Mouse (Mus musculus) lung, postnatal 0 days (tissue): ENCODE data around the gene Ociad2. TPM values are rescaled to one million over a fixed set of nuclear protein-coding genes. Genes with fewer than 3 reads are reported as not detected.

Experiments
- ATAC-seq: fragments of 200-750 bp; cut with Nextera tagmentation; 2 replicates; pipeline ENCODE4 v1.8.0; 2017; ENCODE audit warnings: moderate library complexity
- DNase-seq: peaks from one replicate; pipeline ENCODE4 v3.0.0-alpha.2; 2016; ENCODE audit warnings: low spot score
- H3K27ac ChIP-seq: fragments of 300-500 bp; sonication (generic); 2 replicates; pipeline ENCODE4 v1.5.1; 2014; ENCODE audit warnings: antibody characterized with exemption, mild to moderate bottlenecking, low read length, mixed read lengths
- H3K27me3 ChIP-seq: fragments of 300-500 bp; sonication (generic); replicated peaks from 2 replicates; pipeline ENCODE4 v1.6.1; 2014; ENCODE audit warnings: low read length, mixed read lengths; ENCODE audit not compliant: insufficient read depth
- H3K36me3 ChIP-seq: fragments of 300-500 bp; sonication (generic); 2 replicates; pipeline ENCODE4 v1.6.1; 2014; ENCODE audit warnings: low read length, mixed read lengths; ENCODE audit not compliant: insufficient read depth
- H3K4me1 ChIP-seq: fragments of 300-500 bp; sonication (generic); 2 replicates; pipeline ENCODE4 v1.6.1; 2014; ENCODE audit warnings: antibody characterized with exemption, low read depth, low read length, mixed read lengths; ENCODE audit not compliant: insufficient read depth
- H3K4me2 ChIP-seq: fragments of 300-500 bp; sonication (generic); replicated peaks from 2 replicates; pipeline ENCODE4 v1.6.1; 2014; ENCODE audit warnings: low read depth, mild to moderate bottlenecking, low read length, moderate library complexity, mixed read lengths
- H3K4me3 ChIP-seq: fragments of 300-500 bp; sonication (generic); 2 replicates; pipeline ENCODE4 v1.5.1; 2014; ENCODE audit warnings: low read depth, low read length
- H3K9ac ChIP-seq: fragments of 300-500 bp; sonication (generic); replicated peaks from 2 replicates; pipeline ENCODE4 v1.6.1; 2014; ENCODE audit warnings: low read depth, mild to moderate bottlenecking
- H3K9me3 ChIP-seq: fragments of 300-500 bp; sonication (generic); 2 replicates; pipeline ENCODE4 v1.6.1; 2016; ENCODE audit warnings: low read length, mixed read lengths
- CTCF ChIP-seq: IDR thresholded peaks from 2 replicates; pipeline ENCODE4 v1.5.1; 2016; ENCODE audit warnings: antibody characterized with exemption, mild to moderate bottlenecking
- EP300 ChIP-seq: IDR thresholded peaks from 2 replicates; pipeline ENCODE4 v1.6.1; 2016; ENCODE audit warnings: antibody characterized with exemption, mild to moderate bottlenecking, control low read depth
- WGBS: fragments of 180-500 bp; shearing (Covaris S2); extraction: QIAGEN DNeasy Blood & Tissue Kit; methylation state at CpG from one replicate; pipeline ENCODE4 v1.1.7; 2014; 5-methylcytosine and 5-hydroxymethylcytosine counted together
- polyA plus RNA-seq: library from polyadenylated mRNA; unstranded; fragments of >200 nt; fragmentation: Nextera tagmentation; extraction: Ambion mirVana; gene quantifications from 2 replicates; pipeline ENCODE4 v1.2.1, GENCODE M21; 2015

The Ociad2 gene
- polyA plus RNA-seq, 1 experiment from 2014 or later, result 47.2 TPM

DNA sequence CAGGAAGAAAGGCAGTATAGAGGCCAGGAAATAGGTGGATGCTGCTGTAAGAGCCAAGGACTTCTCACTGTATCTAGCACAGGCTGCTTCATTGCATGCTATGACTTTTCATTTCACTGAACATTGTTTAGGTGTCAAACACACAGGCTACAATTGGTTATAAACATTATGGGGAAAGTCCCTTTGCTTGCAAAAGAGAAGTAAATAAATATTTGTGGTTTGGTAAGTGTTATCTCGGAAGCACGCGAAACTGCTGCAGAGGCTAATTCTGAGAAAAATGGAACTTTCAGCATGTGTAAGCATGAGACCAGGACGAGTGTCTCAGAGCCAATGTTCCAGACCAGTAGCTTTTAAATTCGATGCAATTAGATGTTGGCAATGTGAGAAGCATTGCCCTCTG, 54.2 kb downstream of the Ociad2 start:
- WGBS, result 48% methylated on average over 5 of the region's 5 CpGs

DNA sequence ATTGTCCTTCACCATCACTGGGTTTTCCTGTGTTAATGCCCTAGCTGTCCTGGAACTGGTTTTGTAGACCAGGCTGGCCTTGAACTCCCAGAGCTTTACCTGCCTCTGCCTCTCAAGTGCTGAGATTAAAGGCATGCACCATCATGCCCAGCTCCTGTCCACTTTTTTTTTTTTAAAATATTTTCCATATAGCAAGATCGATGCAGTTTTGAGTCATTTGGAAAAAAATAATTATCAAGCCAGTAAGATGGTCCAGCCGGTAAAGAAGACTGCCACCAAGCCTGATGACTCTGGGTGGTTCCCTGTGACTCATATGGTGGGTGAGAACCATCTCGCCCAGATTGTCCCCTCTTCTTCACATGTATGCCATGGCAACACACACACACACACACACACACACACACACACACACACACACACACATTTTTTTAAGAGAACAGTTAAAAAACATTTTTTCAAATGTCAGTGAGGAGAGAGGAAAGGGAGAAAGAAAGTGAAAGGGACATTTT, 55.3 kb downstream of the Ociad2 start:
- ATAC-seq (no peak), DNase-seq (no peak)
- Histone ChIP-seq H3K36me3 (no peaks in the 10 kb centered on the region), H3K9me3 (no peaks in the 10 kb centered on the region), H3K9ac (no peak overlapping the region), H3K4me1 (no peaks in the 10 kb centered on the region; the same call in 1 of the 2 replicates), H3K4me3 (no peak overlapping the region), H3K4me2 (no peak overlapping the region), H3K27me3 (no peaks in the 10 kb centered on the region), H3K27ac (no peak overlapping the region)
- TF ChIP-seq EP300 (no peak), CTCF (no peak)
- WGBS, result 73% methylated on average over 3 of the region's 3 CpGs

More for the DNA sequence above, 54.2 kb downstream of the Ociad2 start:
- no peaks in the 10 kb centered on the region for H3K9me3 ChIP-seq
- no peak overlapping the region for H3K9ac ChIP-seq
- ATAC-seq (no peak), DNase-seq (no peak)
- H3K4me2 ChIP-seq, result no peak overlapping the region
- no peak overlapping the region for H3K27ac ChIP-seq
- no peak overlapping the region for H3K4me3 ChIP-seq
- H3K36me3 ChIP-seq, result no peaks in the 10 kb centered on the region
- TF ChIP-seq CTCF (no peak), EP300 (no peak)
- no peaks in the 10 kb centered on the region; the same call in 1 of the 2 replicates for H3K4me1 ChIP-seq
- H3K27me3 ChIP-seq, result no peaks in the 10 kb centered on the region

DNA sequence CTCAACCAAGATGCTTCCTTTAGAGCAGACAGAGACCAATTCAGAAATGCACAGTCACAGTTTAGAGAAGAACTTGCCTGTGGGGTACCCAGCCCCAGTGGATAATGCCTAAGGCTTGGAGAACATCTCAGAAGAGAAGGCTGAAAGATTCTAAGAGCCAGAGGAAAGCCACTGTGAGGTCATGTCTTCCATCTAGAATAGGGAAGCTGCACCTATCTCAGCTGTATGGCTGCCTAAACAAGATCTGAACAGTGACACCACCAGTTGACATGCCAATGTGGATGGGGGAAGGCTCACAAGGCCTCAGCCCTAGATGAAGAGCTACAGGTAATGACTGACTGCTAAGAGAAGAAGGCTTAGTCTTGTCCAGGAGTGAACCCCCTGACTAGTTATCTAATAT, 56.8 kb downstream of the Ociad2 start:
- Histone ChIP-seq H3K4me3 (no peak overlapping the region), H3K27me3 (no peaks in the 10 kb centered on the region), H3K9me3 (no peaks in the 10 kb centered on the region), H3K4me1 (no peaks in the 10 kb centered on the region; the same call in 1 of the 2 replicates), H3K27ac (no peak overlapping the region), H3K4me2 (no peak overlapping the region), H3K9ac (no peak overlapping the region), H3K36me3 (no peaks in the 10 kb centered on the region)
- ATAC-seq (no peak), DNase-seq (no peak)
- TF ChIP-seq EP300, result no peak
- no peak for TF ChIP-seq CTCF

DNA sequence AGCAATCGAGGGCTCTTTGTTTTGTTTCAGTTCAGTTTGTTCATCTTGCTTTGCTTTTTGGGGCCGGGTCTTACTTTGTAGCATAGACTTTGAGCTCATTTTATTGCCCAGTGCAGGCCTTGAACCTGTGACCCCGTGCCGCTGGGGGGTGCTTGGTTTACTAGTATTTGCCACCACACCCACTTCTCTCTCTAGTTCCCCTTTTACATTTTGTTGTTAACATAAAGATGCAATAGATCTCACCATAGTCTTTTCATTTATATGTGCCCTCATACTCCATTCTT, 60.3 kb downstream of the Ociad2 start:
- Histone ChIP-seq H3K27me3 (no peaks in the 10 kb centered on the region), H3K9me3 (no peaks in the 10 kb centered on the region), H3K4me3 (no peak overlapping the region), H3K4me2 (no peak overlapping the region), H3K27ac (no peak overlapping the region), H3K36me3 (no peaks in the 10 kb centered on the region), H3K9ac (no peak overlapping the region), H3K4me1 (no peaks in the 10 kb centered on the region; the same call in 1 of the 2 replicates)
- ATAC-seq, result no peak
- TF ChIP-seq EP300 (no peak), CTCF (no peak)
- DNase-seq, result no peak
- 71% methylated on average over 4 of the region's 4 CpGs for WGBS

DNA sequence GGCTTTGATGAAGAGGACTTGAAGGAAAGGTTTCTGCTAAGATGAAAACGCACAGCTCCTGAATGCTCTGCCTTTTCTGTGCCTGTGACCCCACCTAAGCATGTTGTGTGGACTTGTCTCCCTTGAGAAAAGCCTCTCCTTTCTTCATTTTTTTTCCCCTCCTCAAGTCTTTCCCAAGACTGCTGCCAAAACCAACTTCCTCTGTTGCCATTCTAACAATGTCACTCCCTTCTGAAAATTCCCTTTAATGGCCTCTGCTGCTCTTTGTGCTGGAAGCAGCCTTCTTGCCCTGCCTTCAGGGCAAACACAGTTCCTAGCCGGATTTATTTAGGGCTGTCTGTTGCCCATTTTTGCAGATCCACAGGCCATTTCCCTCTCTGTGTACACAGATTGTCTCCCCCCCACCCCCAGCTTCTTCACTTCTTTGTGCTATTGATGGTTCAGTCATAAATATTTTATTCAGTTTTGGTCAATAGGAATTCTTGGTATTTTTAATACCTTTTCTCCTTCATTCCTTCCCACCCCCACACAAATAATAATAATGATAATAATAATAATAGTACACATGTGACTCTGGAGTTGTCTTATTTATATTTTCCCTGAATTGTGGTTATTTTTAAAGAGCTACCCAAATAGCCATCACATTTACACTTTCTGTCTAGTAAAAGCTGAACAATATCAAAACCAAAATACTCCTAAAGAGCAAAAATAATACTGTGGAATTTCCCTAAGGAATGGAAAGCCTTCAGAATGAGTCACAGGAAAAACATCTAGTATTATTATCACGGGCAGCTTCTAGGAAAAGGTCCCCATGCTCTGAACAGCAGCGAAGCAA, 60.9 kb downstream of the Ociad2 start:
- H3K27me3 ChIP-seq, result no peaks in the 10 kb centered on the region
- no peak overlapping the region for H3K27ac ChIP-seq
- WGBS, result 38% methylated on average over 4 of the region's 4 CpGs
- no peak overlapping the region for H3K4me3 ChIP-seq
- TF ChIP-seq EP300 (0 out of 2 replicates have a peak, but pooled peaks have one; percentile 12), CTCF (no peak)
- H3K9me3 ChIP-seq, result no peaks in the 10 kb centered on the region
- no peak overlapping the region for H3K4me2 ChIP-seq
- H3K9ac ChIP-seq, result no peak overlapping the region
- peak; percentile 38; the same call in 1 of the 2 replicates for ATAC-seq
- no peaks in the 10 kb centered on the region; the same call in 1 of the 2 replicates for H3K4me1 ChIP-seq
- H3K36me3 ChIP-seq, result no peaks in the 10 kb centered on the region
- peak; percentile 44 for DNase-seq

DNA sequence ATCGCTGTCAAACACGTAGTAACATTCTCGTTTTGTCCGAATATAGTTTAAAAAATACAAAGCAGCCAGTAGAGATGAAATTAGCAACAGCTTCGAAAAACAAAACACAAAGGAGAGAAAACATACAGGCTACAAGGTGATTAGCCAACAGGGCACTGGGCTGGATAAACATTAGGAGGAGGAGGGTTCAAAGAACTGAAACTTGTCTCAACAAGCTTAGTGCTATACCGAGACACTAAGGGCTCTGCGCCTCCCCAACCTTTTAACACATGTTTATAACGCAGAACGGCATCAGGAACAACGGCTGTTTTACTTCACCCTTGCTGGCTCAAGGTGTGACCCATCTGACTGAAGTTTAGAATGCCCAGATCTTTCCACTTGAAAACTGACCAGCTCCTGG, 61.6 kb downstream of the Ociad2 start:
- Histone ChIP-seq H3K4me3 (no peak overlapping the region), H3K4me1 (no peaks in the 10 kb centered on the region; the same call in 1 of the 2 replicates), H3K9me3 (no peaks in the 10 kb centered on the region), H3K27me3 (no peaks in the 10 kb centered on the region), H3K9ac (no peak overlapping the region), H3K27ac (no peak overlapping the region), H3K36me3 (no peaks in the 10 kb centered on the region), H3K4me2 (no peak overlapping the region)
- WGBS, result 58% methylated on average over 10 of the region's 10 CpGs
- no peak for ATAC-seq
- no peak for DNase-seq
- TF ChIP-seq CTCF (no peak), EP300 (no peak)
